Mouse (Mus musculus): ENCODE measurements around the gene Prss36. TPM values are rescaled to one million over a fixed set of nuclear protein-coding genes. Genes with fewer than 3 reads are reported as not detected.

Gene Prss36
- polyA plus RNA-seq, 1 experiment from 2014 or later, result 10.4 TPM

- DNase-seq (peak; percentile 55), ATAC-seq (ENCODE audit: low FRiP score, low TSS enrichment) (no peak)
- Histone ChIP-seq H3K36me3 (ENCODE audit: control insufficient read depth, insufficient read depth, low read length) (peaks cover 61% of the 10 kb centered on the region), H3K27ac (replicated peaks; ENCODE audit: low read depth, low read length) (no peak overlapping the region), H3K27me3 (ENCODE audit: control insufficient read depth, insufficient read depth, low read length) (no peaks in the 10 kb centered on the region), H3K4me3 (replicated peaks; ENCODE audit: low read depth, low read length) (no peak overlapping the region), H3K9ac (replicated peaks; ENCODE audit: low read length) (no peak overlapping the region), H3K4me2 (ENCODE audit: low read length) (no peak overlapping the region), H3K4me1 (ENCODE audit: control insufficient read depth, insufficient read depth, low read length) (peaks cover 1% of the 10 kb centered on the region), H3K9me3 (ENCODE audit: control insufficient read depth, low read length) (no peaks in the 10 kb centered on the region)
- 57% methylated on average over 3 of the region's 3 CpGs for WGBS
Measured at GRCm38 (mm10) chr7:127918203-127918602, 28.3 kb downstream of the Prss36 start.

- 96% methylated on average over 12 of the region's 12 CpGs for WGBS
- H3K4me1 ChIP-seq (ENCODE audit: control insufficient read depth, insufficient read depth, low read length), result peaks cover 9% of the 10 kb centered on the region
- no peak overlapping the region for H3K4me2 ChIP-seq (ENCODE audit: low read length)
- DNase-seq, result no peak
- H3K9ac ChIP-seq (replicated peaks; ENCODE audit: low read length), result no peak overlapping the region
- H3K27ac ChIP-seq (replicated peaks; ENCODE audit: low read depth, low read length), result no peak overlapping the region
- peaks cover 37% of the 10 kb centered on the region for H3K36me3 ChIP-seq (ENCODE audit: control insufficient read depth, insufficient read depth, low read length)
- H3K27me3 ChIP-seq (ENCODE audit: control insufficient read depth, insufficient read depth, low read length), result no peaks in the 10 kb centered on the region
- no peaks in the 10 kb centered on the region for H3K9me3 ChIP-seq (ENCODE audit: control insufficient read depth, low read length)
- no peak for ATAC-seq (ENCODE audit: low FRiP score, low TSS enrichment)
- H3K4me3 ChIP-seq (replicated peaks; ENCODE audit: low read depth, low read length), result no peak overlapping the region
Measured at GRCm38 (mm10) chr7:127915293-127915692, 31.2 kb downstream of the Prss36 start.

GRCm38 (mm10) chr7:127912938-127913337 is 33.6 kb downstream of the Prss36 start:
- DNase-seq (no peak), ATAC-seq (ENCODE audit: low FRiP score, low TSS enrichment) (no peak)
- peaks cover 42% of the 10 kb centered on the region for H3K36me3 ChIP-seq (ENCODE audit: control insufficient read depth, insufficient read depth, low read length)
- H3K4me1 ChIP-seq (ENCODE audit: control insufficient read depth, insufficient read depth, low read length), result peaks cover 9% of the 10 kb centered on the region
- peak overlapping the region; percentile 85 for H3K27ac ChIP-seq (replicated peaks; ENCODE audit: low read depth, low read length)
- peak overlapping the region; percentile 74 for H3K4me2 ChIP-seq (ENCODE audit: low read length)
- peak overlapping the region; percentile 75 for H3K9ac ChIP-seq (replicated peaks; ENCODE audit: low read length)
- 29% methylated on average over 4 of the region's 4 CpGs for WGBS
- H3K9me3 ChIP-seq (ENCODE audit: control insufficient read depth, low read length), result no peaks in the 10 kb centered on the region
- peak overlapping the region; percentile 90 for H3K4me3 ChIP-seq (replicated peaks; ENCODE audit: low read depth, low read length)
- no peaks in the 10 kb centered on the region for H3K27me3 ChIP-seq (ENCODE audit: control insufficient read depth, insufficient read depth, low read length)

GRCm38 (mm10) chr7:127912190-127912871 is 34.2 kb downstream of the Prss36 start, which contains the start of gene Kat8:
TSS of gene Kat8 (plus strand) at chr7:127912516.
- DNase-seq (peak; percentile 97), ATAC-seq (ENCODE audit: low FRiP score, low TSS enrichment) (peak; percentile 95)
- Histone ChIP-seq H3K36me3 (ENCODE audit: control insufficient read depth, insufficient read depth, low read length) (peaks cover 43% of the 10 kb centered on the region), H3K27ac (replicated peaks; ENCODE audit: low read depth, low read length) (peak within 1 kb of the TSS; percentile 85), H3K4me1 (ENCODE audit: control insufficient read depth, insufficient read depth, low read length) (peaks cover 9% of the 10 kb centered on the region), H3K9ac (replicated peaks; ENCODE audit: low read length) (peak within 1 kb of the TSS; percentile 75), H3K4me3 (replicated peaks; ENCODE audit: low read depth, low read length) (peak within 1 kb of the TSS; percentile 90), H3K27me3 (ENCODE audit: control insufficient read depth, insufficient read depth, low read length) (no peaks in the 10 kb centered on the region), H3K4me2 (ENCODE audit: low read length) (peak within 1 kb of the TSS; percentile 74), H3K9me3 (ENCODE audit: control insufficient read depth, low read length) (no peaks in the 10 kb centered on the region)
- 1% methylated on average over 40 of the region's 40 CpGs for WGBS

- peaks cover 40% of the 10 kb centered on the region for H3K36me3 ChIP-seq (ENCODE audit: control insufficient read depth, insufficient read depth, low read length)
- no peak overlapping the region for H3K4me2 ChIP-seq (ENCODE audit: low read length)
- no peak overlapping the region for H3K9ac ChIP-seq (replicated peaks; ENCODE audit: low read length)
- ATAC-seq (ENCODE audit: low FRiP score, low TSS enrichment) (no peak), DNase-seq (no peak)
- H3K4me1 ChIP-seq (ENCODE audit: control insufficient read depth, insufficient read depth, low read length), result peaks cover 14% of the 10 kb centered on the region
- 89% methylated on average over 4 of the region's 4 CpGs for WGBS
- H3K27ac ChIP-seq (replicated peaks; ENCODE audit: low read depth, low read length), result no peak overlapping the region
- H3K27me3 ChIP-seq (ENCODE audit: control insufficient read depth, insufficient read depth, low read length), result no peaks in the 10 kb centered on the region
- no peak overlapping the region for H3K4me3 ChIP-seq (replicated peaks; ENCODE audit: low read depth, low read length)
- H3K9me3 ChIP-seq (ENCODE audit: control insufficient read depth, low read length), result no peaks in the 10 kb centered on the region
Measured at GRCm38 (mm10) chr7:127908656-127909055, 37.9 kb downstream of the Prss36 start.

- Histone ChIP-seq H3K4me3 (replicated peaks; ENCODE audit: low read depth, low read length) (no peak overlapping the region), H3K9me3 (ENCODE audit: control insufficient read depth, low read length) (no peaks in the 10 kb centered on the region), H3K9ac (replicated peaks; ENCODE audit: low read length) (no peak overlapping the region), H3K4me2 (ENCODE audit: low read length) (no peak overlapping the region), H3K4me1 (ENCODE audit: control insufficient read depth, insufficient read depth, low read length) (peaks cover 10% of the 10 kb centered on the region), H3K27me3 (ENCODE audit: control insufficient read depth, insufficient read depth, low read length) (no peaks in the 10 kb centered on the region), H3K36me3 (ENCODE audit: control insufficient read depth, insufficient read depth, low read length) (peaks cover 40% of the 10 kb centered on the region), H3K27ac (replicated peaks; ENCODE audit: low read depth, low read length) (no peak overlapping the region)
- 95% methylated on average over 12 of the region's 12 CpGs for WGBS
- ATAC-seq (ENCODE audit: low FRiP score, low TSS enrichment) (no peak), DNase-seq (no peak)
Measured at GRCm38 (mm10) chr7:127907939-127908338, 38.6 kb downstream of the Prss36 start.

DNA sequence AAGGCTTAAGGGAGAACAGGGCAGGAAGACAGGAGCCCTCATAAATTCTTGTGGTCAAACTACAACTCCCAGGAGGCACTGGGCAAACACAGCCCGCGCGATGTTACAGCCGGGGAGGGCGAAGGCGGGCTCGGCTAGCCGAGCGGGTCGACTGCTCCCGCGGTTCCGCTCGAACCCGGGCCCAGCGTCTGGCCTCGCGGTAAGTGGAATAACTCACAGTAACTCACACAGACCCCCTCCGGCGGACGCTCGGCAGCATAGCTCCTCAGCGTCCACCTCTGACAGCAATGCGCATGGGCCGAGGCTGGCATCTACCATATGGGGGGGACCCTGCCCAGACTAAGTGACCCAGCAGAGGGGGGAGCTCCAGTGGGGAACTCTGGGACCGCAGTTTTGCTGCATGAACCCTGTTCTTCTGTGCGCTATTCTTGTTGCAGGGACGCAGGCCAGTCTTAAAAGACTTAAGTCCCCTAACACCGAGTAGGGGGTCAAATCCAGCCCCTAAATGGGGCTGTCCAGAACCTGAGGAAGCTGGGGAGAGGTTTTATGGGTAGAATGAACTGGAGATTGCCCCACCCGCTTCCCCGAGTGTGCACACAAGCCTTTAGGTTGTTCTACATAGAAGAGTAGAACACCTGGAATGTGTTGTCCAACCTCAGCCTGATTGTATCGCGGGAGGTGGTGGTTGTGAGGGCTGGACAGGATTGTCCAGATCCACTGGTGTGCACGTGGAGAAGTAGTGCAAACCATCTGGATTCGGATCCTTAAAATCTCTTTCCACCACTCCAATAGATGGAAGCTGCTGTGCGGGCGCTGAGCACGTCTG is 42.3 kb downstream of the Prss36 start, which contains the start of gene Bckdk:
Bckdk (plus strand) TSS at position 112 of the 826 bp plus-strand sequence.
- H3K36me3 ChIP-seq (ENCODE audit: control insufficient read depth, insufficient read depth, low read length), result peaks cover 39% of the 10 kb centered on the region
- peak; percentile 89 for ATAC-seq (ENCODE audit: low FRiP score, low TSS enrichment)
- H3K27ac ChIP-seq (replicated peaks; ENCODE audit: low read depth, low read length), result peak within 1 kb of the TSS; percentile 75
- peak; percentile 88 for DNase-seq
- peak within 1 kb of the TSS; percentile 50 for H3K4me3 ChIP-seq (replicated peaks; ENCODE audit: low read depth, low read length)
- no peaks in the 10 kb centered on the region for H3K27me3 ChIP-seq (ENCODE audit: control insufficient read depth, insufficient read depth, low read length)
- 9% methylated on average over 38 of the region's 38 CpGs for WGBS
- H3K9me3 ChIP-seq (ENCODE audit: control insufficient read depth, low read length), result no peaks in the 10 kb centered on the region
- H3K4me1 ChIP-seq (ENCODE audit: control insufficient read depth, insufficient read depth, low read length), result peaks cover 6% of the 10 kb centered on the region; the same call in 1 of the 2 replicates
- H3K9ac ChIP-seq (replicated peaks; ENCODE audit: low read length), result peak within 1 kb of the TSS; percentile 70
- peak within 1 kb of the TSS; percentile 66 for H3K4me2 ChIP-seq (ENCODE audit: low read length)

- 73% methylated on average over 2 of the region's 2 CpGs for WGBS
- Histone ChIP-seq H3K9me3 (ENCODE audit: control insufficient read depth, low read length) (no peaks in the 10 kb centered on the region), H3K4me1 (ENCODE audit: control insufficient read depth, insufficient read depth, low read length) (peaks cover 6% of the 10 kb centered on the region; the same call in 1 of the 2 replicates), H3K27ac (replicated peaks; ENCODE audit: low read depth, low read length) (no peak overlapping the region), H3K4me3 (replicated peaks; ENCODE audit: low read depth, low read length) (no peak overlapping the region), H3K27me3 (ENCODE audit: control insufficient read depth, insufficient read depth, low read length) (no peaks in the 10 kb centered on the region), H3K9ac (replicated peaks; ENCODE audit: low read length) (no peak overlapping the region), H3K4me2 (ENCODE audit: low read length) (no peak overlapping the region), H3K36me3 (ENCODE audit: control insufficient read depth, insufficient read depth, low read length) (peaks cover 15% of the 10 kb centered on the region)
- no peak for DNase-seq
- ATAC-seq (ENCODE audit: low FRiP score, low TSS enrichment), result no peak
Measured at GRCm38 (mm10) chr7:127901772-127902171, 44.8 kb downstream of the Prss36 start.
